Mouse (Mus musculus) T-cell, adult 2 months (primary cell): ENCODE measurements around the gene Arrdc2.
"Not testable (repeated sequence)": the region's sequence is repeated elsewhere in the genome, so short reads cannot be mapped to it uniquely, and the experiment has no call there.

ENCODE experiments used
- DNase-seq: peaks from one replicate; pipeline ENCODE4 v3.0.0; 2022; ENCODE audit warnings: low spot score

The Arrdc2 gene

GRCm38 (mm10) chr8:70838654-70839407 lies 689 bp downstream of the Arrdc2 start:
- DNase-seq, result no peak

GRCm38 (mm10) chr8:70836666-70837065 lies 2.9 kb downstream of the Arrdc2 start:
- no peak for DNase-seq

DNA sequence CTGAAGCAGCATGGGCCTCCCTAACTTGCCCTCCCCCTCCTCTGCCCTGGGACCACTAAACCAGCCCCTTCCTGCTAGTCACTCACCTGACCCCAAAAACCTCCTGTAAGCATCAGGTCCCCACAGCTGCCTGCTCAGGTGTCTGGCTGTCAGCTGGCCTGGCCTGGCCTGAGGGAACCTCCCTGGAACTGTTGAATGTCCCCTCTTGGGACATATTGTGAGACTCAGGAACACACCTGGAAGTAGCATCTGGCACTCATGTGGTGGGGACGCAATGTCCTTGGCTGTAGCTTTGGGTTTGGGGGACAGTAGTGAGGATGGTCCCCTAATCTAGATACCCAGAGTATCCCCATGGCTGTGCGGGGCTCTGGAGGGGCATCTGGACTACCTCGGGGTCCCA lies 5.4 kb downstream of the Arrdc2 start:
- no peak for DNase-seq

GRCm38 (mm10) chr8:70833520-70833919 lies 6.0 kb downstream of the Arrdc2 start:
- no peak for DNase-seq

DNA sequence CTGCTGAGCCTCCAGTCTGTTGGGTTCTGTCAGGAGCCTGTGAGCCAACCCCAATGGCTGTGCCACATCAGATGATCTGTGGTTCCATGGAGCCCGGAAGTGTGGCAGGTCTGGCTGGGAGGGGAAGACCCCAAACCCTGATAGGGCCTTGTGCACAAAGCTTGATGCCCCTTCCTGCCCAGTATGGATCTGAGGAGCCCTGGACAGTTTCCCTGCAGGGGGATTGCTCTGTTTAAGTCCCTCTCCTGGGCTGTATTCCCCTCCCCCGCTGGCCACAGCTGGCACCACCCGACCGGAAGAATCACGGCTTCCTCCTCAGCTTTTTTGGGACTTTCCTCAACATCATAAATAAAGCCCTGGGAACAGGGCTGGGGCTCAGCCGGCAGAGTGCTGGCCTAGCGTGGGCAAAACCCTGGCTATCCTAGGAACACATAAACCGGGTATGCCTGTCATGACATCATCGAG lies 6.5 kb downstream of the Arrdc2 start:
- peak; percentile 69 for DNase-seq

- DNase-seq, result no peak
Measured at GRCm38 (mm10) chr8:70832371-70832770, 7.1 kb downstream of the Arrdc2 start.

GRCm38 (mm10) chr8:70831517-70831916 lies 8.0 kb downstream of the Arrdc2 start:
- no peak for DNase-seq

- DNase-seq, result no peak
Measured at GRCm38 (mm10) chr8:70827796-70828195, 11.7 kb downstream of the Arrdc2 start.

DNA sequence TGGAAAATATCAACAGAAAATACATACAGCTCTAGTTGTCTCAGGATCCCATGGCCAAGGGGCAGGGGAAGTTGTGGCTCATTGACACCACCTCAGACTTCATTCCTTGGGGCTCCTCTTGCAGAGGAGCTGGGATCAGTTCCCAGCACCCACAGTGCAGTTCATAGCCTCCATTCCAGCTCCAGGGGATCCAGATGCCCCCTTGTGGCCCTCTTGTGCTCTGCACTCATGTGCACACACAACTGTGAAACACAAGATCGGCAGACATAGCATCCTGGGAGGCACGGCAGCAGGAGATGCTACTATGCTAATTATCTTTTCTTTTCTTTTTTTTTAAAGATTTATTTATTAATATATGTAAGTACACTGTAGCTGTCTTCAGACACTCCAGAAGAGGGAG lies 12.5 kb downstream of the Arrdc2 start:
- DNase-seq, result no peak

GRCm38 (mm10) chr8:70825816-70826215 lies 13.7 kb downstream of the Arrdc2 start:
- DNase-seq, result no peak

DNA sequence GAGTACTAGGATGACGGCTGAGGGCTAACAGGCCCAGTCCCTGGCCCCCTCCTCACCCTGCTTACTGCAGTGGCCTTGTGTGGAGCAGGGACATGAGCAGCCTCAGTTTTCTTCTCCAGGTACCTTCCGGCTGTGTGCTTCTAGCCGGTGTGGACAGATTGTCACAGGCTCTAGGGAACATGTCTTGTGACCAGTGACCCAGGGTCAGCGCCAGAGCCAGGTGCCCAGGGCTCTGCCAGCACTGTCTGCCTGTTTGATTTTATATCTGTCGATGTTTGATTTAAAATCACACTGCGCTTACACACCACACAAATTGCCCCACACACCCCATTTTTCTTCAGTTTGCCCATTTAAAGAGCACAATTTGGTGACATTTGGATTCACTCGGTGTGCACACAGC lies 15.7 kb downstream of the Arrdc2 start:
- DNase-seq, result no peak

- DNase-seq, result not testable (repeated sequence)
Measured at GRCm38 (mm10) chr8:70822594-70822993, 16.9 kb downstream of the Arrdc2 start.

GRCm38 (mm10) chr8:70821992-70822391 lies 17.5 kb downstream of the Arrdc2 start:
- DNase-seq, result no peak

DNA sequence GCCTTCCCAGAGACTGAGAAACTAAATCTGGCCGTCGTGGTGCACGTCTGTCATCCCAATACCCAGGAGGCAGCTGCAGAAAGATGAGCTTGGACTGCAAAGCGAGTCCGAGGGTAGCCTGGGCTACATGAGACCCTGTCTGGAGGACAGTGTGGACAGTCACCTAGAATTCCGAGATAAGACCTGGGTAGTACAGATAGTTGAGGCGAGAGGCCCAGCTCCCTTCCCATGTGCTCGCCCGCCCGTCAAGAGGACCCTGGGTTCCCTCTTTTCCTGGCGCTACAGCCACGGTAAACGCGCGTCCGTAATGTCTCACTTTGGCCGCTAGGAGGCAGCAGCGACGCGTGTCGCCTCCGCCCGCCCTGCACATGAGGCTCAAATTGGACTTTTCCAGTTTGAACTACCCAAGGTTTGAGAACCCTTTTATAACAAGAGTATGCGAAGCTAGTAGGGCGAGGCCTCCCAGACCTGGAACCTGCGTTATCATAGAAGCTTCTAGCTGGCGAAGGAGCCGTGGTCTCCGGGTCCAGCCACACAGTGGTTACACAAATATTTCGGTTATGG lies 18.0 kb downstream of the Arrdc2 start:
- peak; percentile 62 for DNase-seq

DNA sequence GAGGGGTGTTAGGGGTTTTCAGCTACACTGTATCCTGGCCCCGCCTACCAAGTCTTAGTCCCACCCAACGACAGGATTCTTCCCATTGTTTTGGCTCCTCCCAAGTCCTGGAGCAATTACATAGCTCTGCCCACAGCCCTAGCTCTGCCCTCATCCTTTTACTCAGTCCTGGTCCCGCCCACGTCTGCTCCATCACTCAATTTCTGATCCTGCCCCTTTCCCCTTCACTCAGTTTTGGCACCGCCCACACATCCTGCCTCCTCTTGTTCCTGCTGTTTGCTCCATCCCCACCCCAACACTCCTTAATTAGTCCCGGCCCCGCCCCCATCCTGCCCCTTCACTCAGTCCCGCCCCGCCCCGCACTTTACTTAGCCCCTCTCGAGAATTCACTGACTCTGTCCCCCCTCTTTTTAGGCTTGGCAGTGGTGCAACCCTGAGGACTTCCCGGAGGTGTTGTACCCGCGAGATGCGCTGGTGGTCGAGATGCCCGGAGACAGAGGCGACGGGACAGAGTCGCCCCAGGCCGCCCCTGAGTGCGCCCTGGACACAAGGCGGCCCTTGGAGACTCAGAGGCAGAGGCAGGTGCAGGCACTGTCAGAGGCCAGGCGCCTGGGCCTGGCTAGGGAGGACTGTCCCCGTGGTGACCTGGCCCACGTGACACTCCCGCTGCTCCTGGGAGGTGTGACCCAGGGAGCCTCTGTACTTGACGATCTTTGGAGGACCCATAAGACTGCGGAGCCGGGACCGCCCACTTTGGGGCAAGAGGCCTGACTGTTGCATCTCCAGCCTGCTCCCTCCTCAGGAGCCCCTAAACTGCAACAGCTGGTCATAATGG lies 19.2 kb downstream of the Arrdc2 start:
- DNase-seq, result no peak

DNA sequence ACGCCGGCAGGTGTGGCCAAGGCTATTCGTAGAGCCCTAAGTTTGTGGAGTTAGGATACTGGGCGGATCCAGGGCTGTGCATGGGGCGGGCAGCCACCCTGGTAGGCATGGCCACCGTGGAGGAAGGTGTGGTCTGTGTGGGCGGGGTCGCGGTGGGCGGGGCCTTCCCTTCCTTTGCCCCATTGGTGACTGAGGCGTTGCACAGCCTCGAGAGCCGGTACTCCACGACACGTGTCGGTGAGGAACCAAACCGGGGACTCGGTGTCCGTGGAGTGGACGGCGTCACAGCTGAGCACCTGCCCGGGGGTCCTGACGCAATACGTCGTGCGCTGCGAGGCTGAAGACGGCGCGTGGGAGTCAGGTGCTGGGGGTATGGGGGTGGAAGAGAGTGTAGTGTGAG lies 22.8 kb downstream of the Arrdc2 start:
- DNase-seq, result no peak

GRCm38 (mm10) chr8:70812885-70813284 lies 26.6 kb downstream of the Arrdc2 start:
- no peak for DNase-seq

DNA sequence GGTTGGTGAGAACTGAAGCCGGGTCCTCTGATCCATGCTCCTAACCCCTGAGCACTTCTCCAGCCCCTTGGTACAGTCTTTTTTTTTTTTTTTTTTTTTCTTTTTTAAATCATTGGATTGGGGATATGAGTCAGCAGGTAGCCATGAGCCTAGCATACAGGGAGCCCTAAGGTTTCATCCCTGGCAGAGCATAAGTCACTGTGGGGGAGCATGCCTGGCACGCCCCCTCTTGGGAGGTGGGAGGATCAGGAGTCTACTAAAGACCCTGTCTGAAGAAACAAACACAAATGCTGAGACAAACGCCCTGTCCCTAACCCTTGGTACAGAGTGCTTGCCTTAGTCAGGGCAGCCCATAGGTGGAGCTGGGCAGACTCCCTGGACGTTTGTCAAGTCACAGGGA lies 27.5 kb downstream of the Arrdc2 start:
- no peak for DNase-seq

- DNase-seq, result peak; percentile 62
Measured at GRCm38 (mm10) chr8:70810962-70811680, 28.4 kb downstream of the Arrdc2 start.

DNA sequence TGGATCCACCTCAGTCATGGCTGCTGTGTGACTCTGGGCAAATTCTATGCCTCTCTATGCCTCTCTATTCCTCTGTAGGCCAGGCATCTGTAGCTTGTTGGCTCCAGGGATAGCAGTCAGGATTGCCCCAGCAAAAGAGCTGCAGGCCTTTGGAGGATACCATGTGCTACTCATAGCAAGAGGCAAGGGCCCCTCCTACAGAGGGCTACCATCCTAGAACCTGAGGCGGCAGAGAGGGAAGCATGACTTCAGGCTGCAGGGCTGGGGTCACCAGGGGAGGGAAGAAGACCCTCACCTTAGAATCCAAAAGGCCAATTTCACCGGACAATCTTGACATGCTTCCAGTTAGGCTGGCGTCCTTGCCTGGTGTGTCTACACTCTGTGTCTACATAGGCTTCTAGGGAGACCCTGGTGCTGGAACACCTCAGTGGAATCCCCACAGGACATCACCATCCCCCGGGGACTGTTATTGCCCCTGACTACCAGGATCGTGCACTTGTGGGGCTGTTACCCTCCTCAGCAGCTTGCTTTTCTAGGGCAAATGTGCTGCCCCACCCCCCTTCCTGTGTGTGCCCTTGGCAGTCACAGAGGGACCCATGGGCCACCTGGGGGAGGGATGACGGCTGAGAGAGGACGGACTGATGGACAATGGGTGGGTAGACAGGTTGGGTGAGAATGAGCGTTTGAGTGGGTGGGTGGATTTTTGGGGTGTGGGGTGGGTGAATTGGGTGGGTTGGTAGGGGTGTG lies 30.4 kb downstream of the Arrdc2 start:
- DNase-seq, result no peak

- DNase-seq, result peak; percentile 54
Measured at GRCm38 (mm10) chr8:70808239-70808638, 31.3 kb downstream of the Arrdc2 start, which contains the start of gene Il12rb1. Il12rb1 (plus strand) TSS chr8:70808449.
